Mouse (Mus musculus): Measurements from ENCODE around the gene Erbb4.

Gene Erbb4

GRCm38 (mm10) chr1:69107485-69108158 lies at the start of gene Erbb4:
TSS of gene Erbb4 (minus strand) at chr1:69108059.
- DNase-seq (ENCODE audit: low spot score in 2 of 2) = no peak

DNA sequence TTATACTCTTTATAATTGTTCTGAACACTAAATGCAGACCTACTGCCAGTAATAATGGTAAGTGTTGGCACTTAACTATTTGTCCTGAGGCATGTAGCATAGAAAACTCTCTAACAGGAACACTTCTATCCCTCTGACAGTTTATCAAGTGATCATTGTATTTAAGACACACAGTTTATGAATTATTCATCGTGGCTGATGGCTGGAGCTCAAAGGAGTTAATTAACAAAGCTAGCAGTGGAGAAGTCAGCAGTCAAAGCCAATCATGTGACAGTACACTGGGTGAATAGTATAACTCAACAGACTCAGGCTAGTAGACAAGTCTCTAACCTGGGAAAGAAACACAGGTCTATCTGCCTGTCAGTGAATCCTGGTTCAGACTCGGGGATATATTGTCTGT lies 49.5 kb upstream of the Erbb4 start:
- DNase-seq (ENCODE audit: low spot score in 2 of 2) = no peak

DNA sequence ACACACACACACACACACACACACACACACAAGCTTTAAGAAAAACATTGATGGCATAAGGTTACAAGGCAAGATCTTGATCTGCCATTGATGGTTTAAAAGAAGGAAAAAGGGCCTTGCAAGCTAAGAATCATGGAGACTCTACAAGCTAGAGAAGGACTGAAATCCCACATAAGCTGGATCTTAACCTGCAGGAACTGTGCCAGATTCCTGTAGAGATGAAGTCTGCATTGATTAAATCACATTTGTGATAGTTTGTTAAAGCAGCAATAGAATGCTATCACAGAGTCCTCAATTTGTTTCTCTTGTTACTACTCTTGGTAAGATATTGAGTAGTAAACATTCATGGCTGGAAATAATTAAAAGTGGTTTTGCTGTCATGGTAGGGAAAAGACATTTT lies 33.5 kb upstream of the Erbb4 start:
- no peak for DNase-seq (ENCODE audit: low spot score in 2 of 2)

DNA sequence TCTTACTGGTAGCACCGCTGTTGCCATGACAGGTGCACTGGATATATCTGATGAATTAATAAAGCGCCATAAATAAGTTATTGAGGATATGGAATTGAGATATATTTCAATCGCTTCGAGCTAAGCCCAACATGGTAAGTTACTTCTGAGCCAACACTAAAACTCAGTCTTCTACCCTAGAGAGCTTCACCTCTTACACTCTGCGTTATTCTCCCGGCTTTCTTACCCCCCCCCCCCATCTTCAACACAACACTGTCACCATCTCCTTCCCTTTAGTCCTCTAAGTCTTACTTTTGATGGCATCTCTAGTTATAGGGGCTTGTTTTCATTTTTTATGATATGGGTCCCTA lies 31.6 kb upstream of the Erbb4 start:
- no peak for DNase-seq (ENCODE audit: low spot score in 2 of 2)

DNA sequence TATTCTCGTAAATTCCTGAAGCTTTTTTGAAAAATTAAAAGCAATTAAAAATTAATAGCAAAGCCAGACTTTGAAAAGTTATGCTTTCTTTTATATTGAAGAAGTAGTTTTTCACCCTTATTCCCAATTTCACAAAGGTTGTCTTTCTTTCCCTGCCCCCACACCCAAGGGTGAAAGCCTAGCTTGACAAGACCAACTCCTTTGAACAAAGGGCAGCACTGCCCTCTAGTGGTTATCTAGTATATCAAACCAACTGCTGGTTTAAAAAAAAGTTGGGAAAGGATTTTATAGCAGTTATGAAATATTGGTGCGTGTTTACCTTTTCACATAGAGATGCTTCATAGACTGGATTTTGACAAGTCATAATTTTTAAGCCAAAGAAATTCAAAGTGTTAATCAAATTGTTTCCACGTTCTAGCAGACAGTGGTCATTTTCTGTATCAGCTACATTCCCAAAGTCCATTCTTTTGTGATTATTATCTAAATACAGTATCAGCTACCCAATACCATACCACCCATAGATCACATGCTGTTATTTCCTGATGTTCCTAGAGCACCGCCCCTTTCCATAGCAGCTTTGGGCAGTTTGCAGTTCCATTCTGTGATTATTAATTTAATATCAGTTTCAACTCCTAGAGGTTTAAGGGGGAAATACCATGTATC lies 31.1 kb upstream of the Erbb4 start:
- DNase-seq (ENCODE audit: low spot score in 2 of 2) = peak; percentile 22 to 62

DNA sequence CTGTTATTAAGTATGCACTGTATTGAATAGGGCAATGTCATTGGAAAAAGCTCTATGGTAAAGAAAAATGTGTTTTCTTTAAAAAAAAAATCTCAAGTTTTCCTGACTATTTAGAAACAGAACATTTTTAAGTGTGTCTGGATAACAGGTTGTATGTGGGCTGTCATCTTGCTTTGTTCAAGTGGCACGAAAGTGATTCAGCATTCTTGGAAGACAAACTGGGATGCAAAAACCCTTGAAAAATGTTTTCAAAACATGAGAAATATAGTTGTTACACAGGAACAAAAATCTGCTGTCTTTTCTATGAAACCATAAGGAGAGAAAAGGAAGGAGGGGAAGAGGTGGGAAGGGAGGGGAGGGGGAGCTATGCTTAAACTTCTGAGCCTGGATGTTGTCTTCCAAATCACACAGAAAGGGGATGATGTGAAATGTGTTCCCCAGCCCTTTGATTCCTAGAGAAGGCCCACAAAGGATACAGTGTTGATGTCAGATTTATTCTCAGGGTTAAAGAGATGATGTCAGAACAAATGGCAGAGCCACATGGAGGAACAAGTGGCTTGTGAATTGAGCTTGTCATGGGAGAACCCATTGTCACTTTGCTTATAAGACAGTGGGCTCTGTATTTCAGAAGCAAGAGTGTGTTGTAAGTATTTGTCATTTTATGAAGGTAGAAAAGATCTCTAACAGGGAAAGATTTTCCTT lies 16.4 kb upstream of the Erbb4 start:
- no peak for DNase-seq (ENCODE audit: low spot score in 2 of 2)

- peak in 1 of 2 experiments; percentile 16 for DNase-seq (ENCODE audit: low spot score in 2 of 2)
Measured at GRCm38 (mm10) chr1:69118249-69118938, 10.5 kb upstream of the Erbb4 start.

GRCm38 (mm10) chr1:69108159-69108925 lies 483 bp upstream of the Erbb4 start:
- DNase-seq (ENCODE audit: low spot score in 2 of 2) = peak in 1 of 2 experiments; percentile 26

DNA sequence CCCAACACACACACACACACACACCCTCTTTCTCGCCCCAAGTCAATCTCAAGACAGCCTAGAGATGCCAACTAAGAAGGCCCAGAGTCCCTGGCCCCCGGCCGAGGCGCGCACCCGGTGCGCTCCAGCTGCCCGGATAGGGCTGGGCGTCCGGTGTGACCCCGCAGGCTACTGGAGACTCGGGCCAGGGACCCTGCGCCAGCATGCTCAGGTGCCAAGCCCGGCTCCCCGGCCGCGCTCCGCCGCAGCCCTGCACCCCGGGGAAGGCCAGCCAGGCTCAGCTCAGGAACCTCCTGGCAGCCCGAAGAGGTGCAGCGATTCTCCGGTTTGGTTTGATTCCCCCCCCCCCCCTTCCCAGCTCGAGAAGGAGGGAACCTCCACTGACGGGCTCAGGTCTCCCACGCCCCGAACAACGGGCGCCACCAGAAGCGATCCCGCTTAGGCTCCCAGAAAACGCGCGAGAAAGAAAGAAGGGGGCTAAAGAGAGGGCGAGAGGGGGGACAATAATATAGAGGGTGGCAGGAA lies 860 bp downstream of the Erbb4 start:
- peak in 1 of 2 experiments; percentile 8 for DNase-seq (ENCODE audit: low spot score in 2 of 2)

GRCm38 (mm10) chr1:69106322-69106761 lies 1.5 kb downstream of the Erbb4 start:
- DNase-seq (ENCODE audit: low spot score in 2 of 2) = peak in 1 of 2 experiments; percentile 14

- peak in 1 of 2 experiments; percentile 31 for DNase-seq (ENCODE audit: low spot score in 2 of 2)
Measured at GRCm38 (mm10) chr1:69105493-69106321, 2.2 kb downstream of the Erbb4 start.

GRCm38 (mm10) chr1:69105096-69105492 lies 2.8 kb downstream of the Erbb4 start:
- DNase-seq (ENCODE audit: low spot score in 2 of 2) = no peak

GRCm38 (mm10) chr1:69103211-69103706 lies 4.6 kb downstream of the Erbb4 start:
- DNase-seq (ENCODE audit: low spot score in 2 of 2) = no peak

DNA sequence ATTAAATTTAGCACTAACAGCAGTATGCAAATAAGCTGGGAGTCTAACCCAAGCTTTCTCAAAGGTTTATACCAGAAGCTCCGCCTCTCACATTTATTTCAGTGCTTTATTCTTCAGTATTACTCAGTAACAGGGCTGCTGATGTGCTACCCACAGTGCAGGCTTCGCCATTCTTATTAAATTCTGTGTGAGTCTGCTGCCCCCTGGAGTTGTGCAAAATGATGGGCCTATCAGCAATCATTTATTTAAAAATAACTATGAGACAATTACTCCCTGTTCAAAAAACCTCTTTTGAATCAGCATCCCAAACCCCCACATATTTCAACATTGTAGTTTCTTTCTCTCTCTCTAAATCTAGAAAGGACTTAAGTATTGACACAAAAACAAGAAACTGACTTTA lies 6.2 kb downstream of the Erbb4 start:
- no peak for DNase-seq (ENCODE audit: low spot score in 2 of 2)

GRCm38 (mm10) chr1:69093052-69093451 lies 14.8 kb downstream of the Erbb4 start:
- DNase-seq (ENCODE audit: low spot score in 2 of 2) = no peak

GRCm38 (mm10) chr1:69089331-69089730 lies 18.5 kb downstream of the Erbb4 start:
- DNase-seq (ENCODE audit: low spot score in 2 of 2) = no peak

DNA sequence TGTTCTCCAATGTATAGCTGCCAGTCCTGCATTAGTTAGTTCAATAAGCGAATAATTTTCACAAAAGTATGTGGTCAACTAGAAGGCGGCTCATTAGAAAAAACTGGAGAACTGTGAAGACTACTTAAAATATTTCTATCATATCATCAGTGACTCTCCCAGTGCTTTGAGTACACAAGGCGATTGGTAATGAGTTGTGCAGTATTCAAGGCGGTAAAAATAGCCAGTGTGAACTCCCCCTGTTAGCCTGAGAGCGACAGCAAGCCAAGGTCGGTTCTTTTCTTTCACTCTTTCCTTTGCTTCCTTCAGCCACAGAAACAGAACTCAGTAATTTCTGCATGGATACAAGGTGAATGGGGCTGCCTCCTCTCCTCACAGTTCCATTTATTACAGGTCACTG lies 22.1 kb downstream of the Erbb4 start:
- no peak for DNase-seq (ENCODE audit: low spot score in 2 of 2)

GRCm38 (mm10) chr1:69048918-69049317 lies 58.9 kb downstream of the Erbb4 start:
- no peak for DNase-seq (ENCODE audit: low spot score in 2 of 2)

DNA sequence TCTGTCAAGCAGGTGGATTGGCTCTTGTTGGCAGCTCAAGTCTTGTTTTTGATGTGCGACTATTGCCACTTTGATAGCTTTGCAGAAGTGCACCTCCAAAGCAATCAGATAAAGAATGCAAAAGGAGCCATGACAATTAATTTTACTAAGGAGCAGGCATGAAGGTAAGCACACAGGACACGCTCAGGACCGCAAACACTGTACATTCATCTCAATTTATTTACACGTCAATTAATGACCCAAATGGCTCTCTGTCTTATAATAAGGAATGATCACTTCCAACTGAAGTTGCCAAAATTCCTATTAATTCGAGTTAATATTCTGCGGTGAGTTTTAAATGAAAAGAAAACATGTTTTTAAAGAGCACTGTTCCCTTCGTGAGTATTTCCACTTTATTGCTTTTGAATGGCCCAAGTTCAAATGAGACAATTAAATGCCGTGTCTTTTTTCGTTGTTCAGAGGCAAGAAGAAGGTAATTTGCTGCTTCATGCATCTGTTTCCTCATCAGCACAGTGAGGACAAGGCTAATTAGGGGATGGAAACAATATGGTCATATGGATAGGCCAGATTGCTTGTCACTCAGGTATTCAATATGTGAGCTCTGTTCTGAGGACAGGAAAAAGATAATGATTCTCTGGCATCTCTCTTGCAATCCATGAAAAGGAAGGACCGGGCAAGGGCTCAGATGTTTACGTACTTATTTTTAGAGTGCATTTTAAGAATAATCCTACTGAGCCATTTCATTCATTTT lies 61.5 kb downstream of the Erbb4 start:
- DNase-seq (ENCODE audit: low spot score in 2 of 2) = no peak
